ENCODE assay signal across 9 mouse cellular contexts in the genomic region with DNA sequence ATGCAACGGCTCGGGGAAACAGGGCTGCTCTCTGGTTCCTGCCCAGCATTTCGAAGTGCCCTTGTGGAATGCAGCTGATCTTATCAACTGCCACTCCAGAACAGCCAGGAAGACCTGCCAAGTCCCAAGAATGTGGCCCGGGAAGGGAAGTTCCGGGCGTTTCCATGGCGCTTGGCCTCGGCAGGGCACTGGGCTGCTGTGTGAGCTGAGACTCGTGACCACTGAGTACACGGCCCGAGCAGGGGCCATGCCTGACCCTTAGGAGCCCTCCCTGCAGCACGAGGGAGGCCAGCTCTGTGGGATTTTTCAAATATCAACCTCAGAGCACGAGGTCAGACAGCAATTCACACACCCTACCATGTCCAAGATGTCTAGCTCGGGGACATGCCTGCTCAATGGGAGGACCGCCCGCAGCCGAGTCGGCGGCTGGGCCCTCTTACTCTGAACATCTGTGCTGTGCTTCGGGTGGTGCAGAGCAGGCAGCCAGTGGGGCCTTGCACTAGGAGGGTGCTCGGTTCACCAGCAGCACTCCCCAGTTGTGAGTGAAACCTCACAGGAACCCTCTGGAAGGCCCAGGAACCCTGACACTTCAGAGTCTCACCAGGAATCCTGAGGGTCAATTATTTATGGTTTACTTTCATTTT. TPM values are rescaled to one million over a fixed set of nuclear protein-coding genes. Genes with fewer than 3 reads are reported as not detected.
DNase-seq lines count a peak whose midpoint lies in the region; ATAC-seq lines count a peak whose summit lies in the region.
"Had no signal": no experiment of that assay in that cellular context is flagged by ENCODE, and none has a peak within 500 bp of the region (broad histone marks: within the 10 kb centered on the region; RNA-seq: fewer than 3 reads in every experiment).

No protein-coding gene starts in this region.

- DNase-seq in left cerebral cortex, postnatal 4 days, result peak; percentile 60
- no peak for DNase-seq in left cerebral cortex, adult 8-10 months (ENCODE audit: low spot score in 2 of 2)
- DNase-seq in embryo, embryonic 9.5 days (ENCODE audit: extremely low spot score), result peak; percentile 53
- DNase-seq in kidney, postnatal 14 days, result peak; percentile 94
- peak; percentile 40 to 54 for DNase-seq in thymus, postnatal 10 days (ENCODE audit: low spot score in 2 of 2)

- no peaks in the 10 kb centered on the region for H3K9me3 ChIP-seq in heart, embryonic 16.5 days (replicated peaks; ENCODE audit: control insufficient read depth, low read length)

- H3K4me3 ChIP-seq in heart, embryonic 16.5 days (ENCODE audit: low read length), result peak overlapping the region; percentile 71
- peak overlapping the region; percentile 33 for H3K4me3 ChIP-seq in macrophage (ENCODE audit: inconsistent target)

- H3K4me1 ChIP-seq in heart, embryonic 16.5 days (ENCODE audit: control insufficient read depth, insufficient read depth, low read length), result peaks cover 63% of the 10 kb centered on the region

- peaks cover 70% of the 10 kb centered on the region for H3K79me2 ChIP-seq in macrophage (ENCODE audit: inconsistent target)

- H3K27me3 ChIP-seq in heart, embryonic 16.5 days (ENCODE audit: control insufficient read depth, insufficient read depth, low read length), result no peaks in the 10 kb centered on the region

- intact Hi-C loops in left cerebral cortex, postnatal 4 days (cut with DNase I), result no loop called here

- H3K4me2 ChIP-seq in heart, embryonic 16.5 days (ENCODE audit: low read depth, low read length), result peak overlapping the region; percentile 70

- H3K9ac ChIP-seq in heart, embryonic 16.5 days (ENCODE audit: low read length), result peak overlapping the region; percentile 59

- 9% methylated on average over 21 of the region's 21 CpGs for WGBS in heart, embryonic 16.5 days
- WGBS in macrophage (ENCODE audit: missing documents), result 24% methylated on average over 20 of the region's 21 CpGs

- peak overlapping the region; percentile 96 for H3K27ac ChIP-seq in heart, embryonic 16.5 days (ENCODE audit: low read length)
- peak overlapping the region; percentile 99 for H3K27ac ChIP-seq in macrophage

- ATAC-seq in heart, embryonic 16.5 days (replicated peaks; ENCODE audit: extremely low read depth, insufficient read depth, low FRiP score), result peak; percentile 46
- ATAC-seq in cerebellum, adult (ENCODE audit: insufficient number of reproducible peaks, low FRiP score, low TSS enrichment), result no peak

- no peaks in the 10 kb centered on the region for H3K36me3 ChIP-seq in heart, embryonic 16.5 days (ENCODE audit: control insufficient read depth, insufficient read depth)
- peaks cover 6% of the 10 kb centered on the region; the same call in 1 of the 2 replicates for H3K36me3 ChIP-seq in macrophage (ENCODE audit: inconsistent target)

RNA-seq across cellular contexts. Expression of gene Gpr146, which starts 1.6 kb away (rescaled TPM):
- 1 to 10 TPM; 2.2 to 2.5 TPM for total RNA-seq in left cerebral cortex, postnatal 4 days (2021)
- total RNA-seq in left cerebral cortex, adult 8-10 months (2022), result 10 to 100 TPM; 15.9 to 17.1 (median 16.4) TPM
- polyA plus RNA-seq in heart, embryonic 16.5 days (2015; fragmentation: Nextera tagmentation; extraction: Ambion mirVana), result 17.1 and 17.2 TPM in 2 replicates
- total RNA-seq in macrophage (2018; cell fraction: chromatin; rRNA removed), result 10 to 100 TPM in 10 of 26 experiments, 1 to 10 TPM in 13, under 1 TPM in 3; 0.91 to 39.6 (median 5.6) TPM
- total RNA-seq in macrophage (2018; cell fraction: cytosol; rRNA removed), result 10 to 100 TPM in 20 of 26 experiments, 1 to 10 TPM in 6; 3.7 to 41.6 (median 20.4) TPM
- 10 to 100 TPM in 19 of 26 experiments, 1 to 10 TPM in 7; 4.5 to 63.6 (median 13.4) TPM for total RNA-seq in macrophage (2018; cell fraction: nucleus; rRNA removed)
- 14.0 to 34.3 TPM (median 20.6 TPM) in 3 replicates for polyA plus RNA-seq in macrophage (2018)

RNA-seq across cellular contexts. Expression of gene C130050O18Rik, which starts 26.0 kb away (rescaled TPM):
- total RNA-seq in left cerebral cortex, postnatal 4 days (2021), result not detected
- 1 to 10 TPM in 1 of 4 experiments, under 1 TPM in 3; 0.32 to 1.5 (median 0.70) TPM for total RNA-seq in left cerebral cortex, adult 8-10 months (2022)
- polyA plus RNA-seq in heart, embryonic 16.5 days (2015; fragmentation: Nextera tagmentation; extraction: Ambion mirVana), result 0.43 and 0.66 TPM in 2 replicates
- total RNA-seq in macrophage (2018; cell fraction: chromatin; rRNA removed), result 10 to 100 TPM in 4 of 26 experiments, 1 to 10 TPM in 16, under 1 TPM in 4, not detected in 2; 0.41 to 20.1 (median 4.7) TPM
- total RNA-seq in macrophage (2018; cell fraction: cytosol; rRNA removed), result 10 to 100 TPM in 5 of 26 experiments, 1 to 10 TPM in 21; 1.4 to 11.9 (median 5.5) TPM
- 10 to 100 TPM in 6 of 26 experiments, 1 to 10 TPM in 19, not detected in 1; 2.1 to 17.8 (median 7.3) TPM for total RNA-seq in macrophage (2018; cell fraction: nucleus; rRNA removed)
- polyA plus RNA-seq in macrophage (2018), result 3.5 to 9.1 TPM (median 7.6 TPM) in 3 replicates

RNA-seq across cellular contexts. Expression of gene Cyp2w1, which starts 26.7 kb away (rescaled TPM):
- not detected for total RNA-seq in left cerebral cortex, postnatal 4 days (2021)
- total RNA-seq in left cerebral cortex, adult 8-10 months (2022), result not detected
- polyA plus RNA-seq in heart, embryonic 16.5 days (2015; fragmentation: Nextera tagmentation; extraction: Ambion mirVana), result not detected in 2 replicates
- not detected for total RNA-seq in macrophage (2018; cell fraction: chromatin; rRNA removed)
- not detected for total RNA-seq in macrophage (2018; cell fraction: cytosol; rRNA removed)
- total RNA-seq in macrophage (2018; cell fraction: nucleus; rRNA removed), result not detected
- not detected in 3 replicates for polyA plus RNA-seq in macrophage (2018)
- total RNA-seq: MEL had no signal

RNA-seq across cellular contexts. Expression of gene Cox19, which starts 27.9 kb away (rescaled TPM):
- 10 to 100 TPM; 87.8 to 89.3 TPM for total RNA-seq in left cerebral cortex, postnatal 4 days (2021)
- total RNA-seq in left cerebral cortex, adult 8-10 months (2022), result 10 to 100 TPM; 59.2 to 62.6 (median 61.3) TPM
- 75.7 and 75.8 TPM in 2 replicates for polyA plus RNA-seq in heart, embryonic 16.5 days (2015; fragmentation: Nextera tagmentation; extraction: Ambion mirVana)
- 10 to 100 TPM in 20 of 26 experiments, 1 to 10 TPM in 6; 5.3 to 32.5 (median 15.9) TPM for total RNA-seq in macrophage (2018; cell fraction: chromatin; rRNA removed)
- total RNA-seq in macrophage (2018; cell fraction: cytosol; rRNA removed), result 10 to 100 TPM; 11.3 to 25.9 (median 21.4) TPM
- total RNA-seq in macrophage (2018; cell fraction: nucleus; rRNA removed), result 10 to 100 TPM in 16 of 26 experiments, 1 to 10 TPM in 10; 4.4 to 19.3 (median 11.4) TPM
- 15.7 to 21.8 TPM (median 18.8 TPM) in 3 replicates for polyA plus RNA-seq in macrophage (2018)

RNA-seq across cellular contexts. Expression of gene Gper1, which starts 43.8 kb away (rescaled TPM):
- total RNA-seq in left cerebral cortex, postnatal 4 days (2021), result 1 to 10 TPM; 3.0 to 3.2 TPM
- 1 to 10 TPM; 2.5 to 3.7 (median 3.3) TPM for total RNA-seq in left cerebral cortex, adult 8-10 months (2022)
- 3.0 and 4.0 TPM in 2 replicates for polyA plus RNA-seq in heart, embryonic 16.5 days (2015; fragmentation: Nextera tagmentation; extraction: Ambion mirVana)
- 1 to 10 TPM in 1 of 26 experiments, under 1 TPM in 1, not detected in 24; 0.33 to 1.3 TPM for total RNA-seq in macrophage (2018; cell fraction: chromatin; rRNA removed)
- total RNA-seq in macrophage (2018; cell fraction: cytosol; rRNA removed), result not detected
- total RNA-seq in macrophage (2018; cell fraction: nucleus; rRNA removed), result not detected
- not detected in 3 replicates for polyA plus RNA-seq in macrophage (2018)

Comparison
In these comparisons a context has a peak if more than half of its experiments do, and no peak if none do; other contexts are left out.
1. DNase-seq: peak in left cerebral cortex, postnatal 4 days (single experiment), embryo, embryonic 9.5 days (single experiment), kidney, postnatal 14 days (single experiment) and thymus, postnatal 10 days (2 of 2); none in left cerebral cortex, adult 8-10 months (0 of 2).
2. RNA of gene Gpr146, which starts 1.6 kb away (total RNA-seq): 15.9 to 17.1 TPM in left cerebral cortex, adult 8-10 months; 2.2 to 2.5 TPM in left cerebral cortex, postnatal 4 days; every median in the first group is over 4 times any median in the second.